Mouse (Mus musculus): Measurements from ENCODE around the gene Tmem42. TPM values are rescaled to one million over a fixed set of nuclear protein-coding genes. Genes with fewer than 3 reads are reported as not detected.

Tmem42 gene
- 16.6 and 17.8 TPM in 2 replicates for polyA plus RNA-seq (2016; fragmentation: Nextera tagmentation; extraction: Ambion mirVana)

DNA sequence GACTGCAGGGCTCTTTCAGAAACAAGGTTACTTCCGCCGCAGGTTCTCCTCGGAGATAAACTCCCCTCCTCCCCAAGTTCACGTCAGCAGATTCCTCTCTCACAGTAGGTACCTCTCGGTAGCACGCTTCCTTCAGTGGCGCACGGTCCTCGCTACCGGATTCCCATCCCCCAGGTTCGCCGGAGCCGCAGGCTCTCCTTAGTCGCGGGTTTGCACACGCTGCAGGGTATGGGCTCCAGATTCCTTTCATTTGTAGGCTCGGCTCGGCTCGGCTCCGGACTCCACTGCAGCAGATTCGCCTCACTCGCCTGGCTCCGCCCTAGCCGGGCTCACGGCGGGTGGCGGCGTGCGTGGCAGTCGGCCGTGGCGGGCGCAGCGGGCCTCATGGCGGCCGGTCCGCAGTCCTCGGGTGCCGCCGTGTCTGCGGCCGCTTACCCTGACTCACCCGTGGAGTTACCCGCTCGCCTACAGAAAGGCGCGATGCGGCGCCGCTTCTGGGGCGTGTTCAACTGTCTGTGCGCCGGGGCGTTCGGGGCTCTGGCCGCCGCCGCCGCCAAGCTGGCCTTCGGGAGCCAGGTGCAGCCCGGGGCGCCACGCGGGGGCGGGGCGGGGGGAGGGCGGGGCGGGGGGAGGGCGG is at the start of gene Tmem42:
TSS of gene Tmem42 (plus strand) at position 332 of the 637 bp plus-strand sequence.
- peak; percentile 95 for ATAC-seq (ENCODE audit: low FRiP score)
- peak within 1 kb of the TSS; percentile 93 for H3K27ac ChIP-seq
- peaks cover 23% of the 10 kb centered on the region for H3K36me3 ChIP-seq (replicated peaks)
- H3K4me2 ChIP-seq: peak within 1 kb of the TSS; percentile 63
- H3K9ac ChIP-seq: peak within 1 kb of the TSS; percentile 80
- H3K4me1 ChIP-seq: peaks cover 16% of the 10 kb centered on the region
- H3K9me3 ChIP-seq: no peaks in the 10 kb centered on the region
- WGBS: under 1% methylated on average over 54 of the region's 69 CpGs
- H3K4me3 ChIP-seq (replicated peaks): peak within 1 kb of the TSS; percentile 77
- no peaks in the 10 kb centered on the region for H3K27me3 ChIP-seq

DNA sequence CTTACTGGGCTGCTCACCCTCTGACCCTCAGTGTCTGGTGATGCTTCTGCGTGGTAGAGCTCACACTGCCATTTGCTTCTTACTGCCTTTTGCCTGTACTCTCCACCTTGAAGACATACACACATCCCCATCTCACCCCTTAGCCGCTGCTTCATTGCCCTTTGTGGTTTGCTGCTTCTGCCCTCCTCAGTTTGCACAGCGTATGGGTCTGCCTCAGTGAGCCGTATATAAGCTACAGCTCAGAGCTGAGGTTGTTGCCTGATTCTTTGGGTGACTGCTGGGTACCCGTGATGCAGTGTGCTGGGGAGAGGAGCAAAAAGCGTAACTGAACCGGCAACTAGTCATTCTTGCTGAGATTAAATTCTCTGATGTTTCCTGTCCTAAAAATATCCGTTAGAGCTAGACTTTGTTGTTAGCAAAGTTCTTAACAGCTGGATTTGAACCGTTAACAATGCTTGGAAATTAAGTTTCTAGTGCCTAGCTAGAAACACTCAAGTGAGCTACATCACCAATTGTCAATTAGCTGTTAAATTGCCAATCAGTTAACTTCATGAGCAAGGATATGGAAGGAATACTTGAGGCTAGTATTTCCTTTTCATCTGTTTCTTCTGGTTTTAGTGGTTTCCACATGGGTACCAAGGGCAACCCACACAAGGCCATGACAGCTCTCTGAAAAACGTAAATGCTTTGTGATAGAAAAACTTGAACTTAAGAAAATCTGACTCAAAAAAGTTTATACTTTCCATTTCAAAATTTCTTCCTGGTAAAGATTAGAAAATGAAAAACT is 22.5 kb upstream of the Tmem42 start:
- Histone ChIP-seq H3K27me3 (no peaks in the 10 kb centered on the region), H3K4me3 (replicated peaks) (no peak overlapping the region), H3K36me3 (replicated peaks) (peaks cover 79% of the 10 kb centered on the region), H3K9me3 (no peaks in the 10 kb centered on the region), H3K4me2 (no peak overlapping the region), H3K4me1 (no peaks in the 10 kb centered on the region), H3K27ac (no peak overlapping the region), H3K9ac (no peak overlapping the region)
- WGBS: 95% methylated on average over 10 of the region's 10 CpGs
- ATAC-seq (ENCODE audit: low FRiP score): no peak

DNA sequence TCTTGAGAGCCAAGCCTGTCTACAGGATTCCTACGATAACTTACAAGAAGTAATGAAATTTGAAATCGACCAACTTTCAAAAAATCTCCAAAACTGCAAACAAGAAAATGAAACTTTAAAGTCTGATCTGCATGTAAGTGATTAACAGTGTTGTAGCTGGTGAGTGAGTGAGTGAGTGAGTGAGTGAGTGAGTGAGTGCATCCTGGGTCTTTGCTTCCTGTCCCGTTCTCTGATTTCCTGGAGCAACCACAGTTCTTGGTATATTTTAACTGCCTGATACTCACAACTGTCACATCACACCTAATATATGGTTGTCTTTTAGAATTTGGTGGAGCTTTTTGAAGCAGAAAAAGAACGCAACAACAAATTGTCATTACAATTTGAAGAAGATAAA is 21.9 kb upstream of the Tmem42 start:
- 95% methylated on average over 4 of the region's 4 CpGs for WGBS
- Histone ChIP-seq H3K4me3 (replicated peaks) (no peak overlapping the region), H3K27me3 (no peaks in the 10 kb centered on the region), H3K4me1 (no peaks in the 10 kb centered on the region), H3K9me3 (no peaks in the 10 kb centered on the region), H3K4me2 (no peak overlapping the region), H3K36me3 (replicated peaks) (peaks cover 80% of the 10 kb centered on the region), H3K9ac (no peak overlapping the region), H3K27ac (no peak overlapping the region)
- ATAC-seq (ENCODE audit: low FRiP score): no peak

DNA sequence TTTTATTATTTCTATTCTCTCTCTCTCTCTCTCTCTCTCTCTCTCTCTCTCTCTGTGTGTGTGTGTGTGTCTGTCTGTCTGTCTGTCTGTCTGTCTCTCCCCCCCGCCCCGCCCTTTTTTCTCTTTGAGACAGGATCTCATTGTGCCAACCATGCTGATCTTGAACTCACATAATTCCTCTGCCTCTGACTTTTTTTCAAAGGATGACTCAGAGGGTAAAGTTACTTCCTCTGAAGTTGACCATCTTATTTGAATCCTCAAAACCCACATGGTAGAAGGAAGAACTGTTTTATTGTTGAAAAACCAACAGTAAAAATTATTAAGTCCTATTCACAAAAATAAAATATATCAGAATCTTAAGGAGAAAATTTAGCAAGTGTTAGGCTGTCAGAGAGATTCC is 16.4 kb upstream of the Tmem42 start:
- no peaks in the 10 kb centered on the region for H3K4me1 ChIP-seq
- H3K27me3 ChIP-seq: no peaks in the 10 kb centered on the region
- no peak overlapping the region for H3K4me3 ChIP-seq (replicated peaks)
- WGBS: 100% methylated on average over 1 of the region's 2 CpGs
- no peak overlapping the region for H3K9ac ChIP-seq
- no peak for ATAC-seq (ENCODE audit: low FRiP score)
- peaks cover 92% of the 10 kb centered on the region for H3K36me3 ChIP-seq (replicated peaks)
- H3K27ac ChIP-seq: no peak overlapping the region
- H3K9me3 ChIP-seq: no peaks in the 10 kb centered on the region
- no peak overlapping the region for H3K4me2 ChIP-seq

DNA sequence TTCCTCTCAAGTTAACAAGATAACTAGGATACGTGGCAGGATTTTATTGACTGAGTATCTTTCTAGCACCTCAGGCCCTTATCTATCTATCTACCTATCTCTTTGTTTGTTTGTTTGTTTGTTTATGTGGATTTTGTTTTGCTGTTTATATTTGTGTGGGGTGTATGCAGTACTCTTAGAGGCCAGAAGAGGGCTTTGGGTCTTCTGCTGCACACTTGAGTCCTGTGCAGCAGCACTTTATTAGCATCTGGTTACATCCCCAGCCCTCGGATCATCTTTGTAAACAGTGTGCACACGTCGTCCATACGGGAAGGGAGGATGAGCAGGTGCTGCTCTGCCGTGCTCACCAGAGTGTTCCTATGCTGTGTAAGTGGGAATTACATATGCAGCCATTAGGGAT is 15.1 kb upstream of the Tmem42 start:
- no peak for ATAC-seq (ENCODE audit: low FRiP score)
- no peak overlapping the region for H3K4me3 ChIP-seq (replicated peaks)
- no peak overlapping the region for H3K27ac ChIP-seq
- no peaks in the 10 kb centered on the region for H3K4me1 ChIP-seq
- no peak overlapping the region for H3K4me2 ChIP-seq
- H3K9me3 ChIP-seq: no peaks in the 10 kb centered on the region
- no peak overlapping the region for H3K9ac ChIP-seq
- 83% methylated on average over 6 of the region's 6 CpGs for WGBS
- no peaks in the 10 kb centered on the region for H3K27me3 ChIP-seq
- peaks cover 92% of the 10 kb centered on the region for H3K36me3 ChIP-seq (replicated peaks)

DNA sequence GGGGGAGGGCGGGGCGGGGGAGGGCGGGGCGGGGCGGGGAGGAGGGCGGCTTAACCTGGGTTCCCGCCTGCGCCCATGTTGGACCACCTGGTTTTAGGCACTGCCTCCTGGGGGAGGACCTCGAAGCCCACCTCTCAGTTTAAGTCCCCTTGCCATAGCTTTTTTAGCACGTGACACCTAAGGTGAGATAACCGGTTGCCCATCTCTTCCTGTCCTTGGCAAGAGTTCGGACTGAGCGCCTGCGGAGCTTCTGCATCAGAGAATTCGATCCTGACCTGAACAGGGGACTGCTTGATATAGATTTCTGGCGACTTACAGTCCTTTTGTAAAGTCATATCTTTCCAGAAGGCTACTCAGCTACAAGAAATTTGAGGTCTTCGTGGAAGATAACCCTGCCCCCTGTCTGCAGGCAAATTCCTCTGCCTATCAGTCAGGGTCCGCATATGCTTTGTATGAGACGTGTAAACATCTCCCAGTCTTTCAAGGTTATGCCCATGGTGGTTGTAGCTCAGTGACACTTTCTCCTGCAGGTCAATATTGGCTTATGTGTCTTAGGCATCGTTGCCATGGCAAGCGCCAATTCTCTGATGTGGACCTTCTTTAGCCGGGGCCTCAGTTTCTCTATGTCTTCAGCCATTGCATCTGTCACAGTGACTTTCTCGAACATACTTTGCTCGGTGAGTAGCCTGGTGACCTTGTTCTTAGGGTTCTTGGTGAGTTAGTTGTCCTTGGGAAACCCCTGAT is 682 bp downstream of the Tmem42 start:
- Histone ChIP-seq H3K27ac (peak overlapping the region; percentile 93; the same call in 1 of the 2 replicates), H3K9ac (peak overlapping the region; percentile 80), H3K4me2 (peak overlapping the region; percentile 63), H3K4me3 (replicated peaks) (peak overlapping the region; percentile 77), H3K9me3 (no peaks in the 10 kb centered on the region), H3K4me1 (peaks cover 16% of the 10 kb centered on the region), H3K27me3 (no peaks in the 10 kb centered on the region), H3K36me3 (replicated peaks) (peaks cover 16% of the 10 kb centered on the region)
- 46% methylated on average over 16 of the region's 24 CpGs for whole genome bisulfite sequencing
- peak; percentile 63 for ATAC-seq (ENCODE audit: low FRiP score)

DNA sequence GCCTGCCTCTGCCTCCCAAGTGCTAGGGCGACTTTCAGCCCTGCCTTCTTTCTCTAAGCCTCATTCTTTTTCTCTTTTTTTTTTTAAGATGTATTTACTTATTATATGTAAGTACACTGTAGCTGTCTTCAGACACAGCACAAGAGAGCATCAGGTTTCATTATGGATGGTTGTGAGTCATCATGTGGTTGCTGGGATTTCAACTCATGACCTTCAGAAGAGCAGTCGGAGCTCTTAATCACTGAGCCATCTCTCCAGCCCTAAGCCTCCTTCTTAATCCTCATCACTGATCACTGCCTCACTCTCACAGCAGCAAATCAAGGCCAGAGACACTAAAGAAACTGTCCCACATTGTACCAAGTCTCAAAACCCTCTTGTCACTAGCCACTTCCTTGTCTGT is 3.1 kb downstream of the Tmem42 start:
- Histone ChIP-seq H3K4me1 (peaks cover 16% of the 10 kb centered on the region), H3K27ac (no peak overlapping the region), H3K9ac (no peak overlapping the region), H3K4me3 (replicated peaks) (no peak overlapping the region), H3K4me2 (no peak overlapping the region), H3K9me3 (no peaks in the 10 kb centered on the region), H3K36me3 (replicated peaks) (no peaks in the 10 kb centered on the region), H3K27me3 (no peaks in the 10 kb centered on the region)
- WGBS: 82% methylated on average over 2 of the region's 2 CpGs
- no peak for ATAC-seq (ENCODE audit: low FRiP score)

DNA sequence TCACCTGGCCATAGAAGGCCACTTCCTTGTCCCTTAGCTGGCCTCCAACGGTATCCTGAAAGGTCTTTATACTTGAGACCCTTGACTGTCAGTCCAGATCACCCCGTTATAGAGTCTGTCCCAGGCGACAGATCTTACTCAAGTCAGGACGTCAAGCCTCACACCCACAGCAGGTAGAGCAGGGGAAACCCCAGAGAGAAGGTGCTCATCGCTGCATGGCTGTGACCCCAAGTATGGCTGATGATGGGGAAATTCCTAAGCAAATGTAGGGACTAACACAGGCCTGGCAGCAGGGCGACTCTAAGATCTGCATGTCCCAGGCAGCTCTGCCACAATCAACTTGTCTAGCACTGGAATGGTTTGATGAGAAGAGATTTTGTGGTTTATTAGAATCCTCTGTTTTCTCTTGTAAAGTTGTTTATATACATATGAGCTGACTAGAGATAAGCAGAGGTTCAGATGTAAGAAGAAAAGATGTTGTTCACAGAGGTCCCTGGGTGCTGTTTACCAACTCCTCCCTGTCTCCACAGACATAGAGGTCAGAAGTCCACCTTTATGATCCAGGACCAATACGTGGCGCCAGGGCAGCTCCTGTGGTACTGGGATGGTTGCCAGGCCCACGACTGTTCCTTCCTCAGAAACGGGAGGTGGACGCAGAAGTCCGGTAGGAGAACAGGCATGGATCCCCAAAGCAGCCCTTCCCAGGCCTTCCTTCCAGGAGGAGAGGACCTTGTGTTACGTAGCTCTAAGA is 10.5 kb downstream of the Tmem42 start:
- H3K4me3 ChIP-seq (replicated peaks): no peak overlapping the region
- no peaks in the 10 kb centered on the region for H3K4me1 ChIP-seq
- no peaks in the 10 kb centered on the region for H3K36me3 ChIP-seq (replicated peaks)
- no peak overlapping the region for H3K9ac ChIP-seq
- no peak overlapping the region for H3K4me2 ChIP-seq
- 86% methylated on average over 13 of the region's 13 CpGs for WGBS
- no peak for ATAC-seq (ENCODE audit: low FRiP score)
- no peaks in the 10 kb centered on the region for H3K27me3 ChIP-seq
- no peak overlapping the region for H3K27ac ChIP-seq
- H3K9me3 ChIP-seq: no peaks in the 10 kb centered on the region

DNA sequence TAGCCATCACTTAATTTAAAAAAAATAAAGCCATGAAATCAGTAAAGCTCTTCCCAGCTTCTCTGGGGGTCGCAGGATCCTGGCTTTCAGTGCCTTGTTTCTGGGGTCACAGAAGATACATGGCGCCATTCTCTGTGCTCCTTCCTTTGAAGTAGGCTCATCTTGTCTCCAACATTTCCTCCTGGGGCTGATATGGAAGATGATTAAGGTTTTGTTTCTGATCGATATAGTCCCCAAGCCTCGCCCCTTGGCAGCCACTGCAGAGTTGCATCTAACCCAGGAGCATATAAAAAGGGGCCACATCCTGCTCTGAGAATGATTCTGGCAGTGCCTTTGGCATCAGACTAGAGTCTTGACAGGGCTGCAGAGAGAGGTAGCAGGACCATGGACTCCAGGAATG is 13.3 kb downstream of the Tmem42 start, which contains the start of gene Tgm4:
TSS of gene Tgm4 (plus strand) at position 301 of the 400 bp plus-strand sequence.
- H3K27me3 ChIP-seq: no peaks in the 10 kb centered on the region
- no peaks in the 10 kb centered on the region for H3K9me3 ChIP-seq
- no peak for ATAC-seq (ENCODE audit: low FRiP score)
- no peak within 1 kb of the TSS for H3K27ac ChIP-seq
- no peaks in the 10 kb centered on the region for H3K4me1 ChIP-seq
- no peak within 1 kb of the TSS for H3K4me3 ChIP-seq (replicated peaks)
- no peaks in the 10 kb centered on the region for H3K36me3 ChIP-seq (replicated peaks)
- 89% methylated on average over 4 of the region's 4 CpGs for whole genome bisulfite sequencing
- H3K9ac ChIP-seq: no peak within 1 kb of the TSS
- H3K4me2 ChIP-seq: no peak within 1 kb of the TSS

DNA sequence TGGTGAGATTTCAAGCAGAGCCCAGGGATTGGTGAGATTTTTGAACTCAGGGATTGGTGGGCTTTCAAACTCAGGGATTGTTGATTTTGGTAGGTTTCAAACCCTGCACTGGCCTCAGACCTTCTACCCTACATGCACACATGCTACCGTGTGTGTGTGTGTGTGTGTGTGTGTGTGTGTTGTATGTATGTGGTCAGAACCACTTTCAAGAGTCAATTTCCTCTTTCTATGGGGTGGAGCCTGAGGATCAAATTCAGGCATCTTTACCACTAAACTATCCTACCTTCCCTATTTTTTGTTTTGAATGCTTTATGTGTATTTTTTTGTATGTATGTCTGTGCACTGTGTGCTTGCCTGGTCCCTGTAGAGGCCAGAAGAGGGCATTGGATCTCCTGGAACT is 26.5 kb downstream of the Tmem42 start:
- Histone ChIP-seq H3K27me3 (no peaks in the 10 kb centered on the region), H3K36me3 (replicated peaks) (no peaks in the 10 kb centered on the region), H3K9me3 (no peaks in the 10 kb centered on the region), H3K9ac (no peak overlapping the region), H3K27ac (no peak overlapping the region), H3K4me1 (no peaks in the 10 kb centered on the region), H3K4me3 (replicated peaks) (no peak overlapping the region), H3K4me2 (no peak overlapping the region)
- 90% methylated on average over 1 of the region's 1 CpGs for WGBS
- no peak for ATAC-seq (ENCODE audit: low FRiP score)

DNA sequence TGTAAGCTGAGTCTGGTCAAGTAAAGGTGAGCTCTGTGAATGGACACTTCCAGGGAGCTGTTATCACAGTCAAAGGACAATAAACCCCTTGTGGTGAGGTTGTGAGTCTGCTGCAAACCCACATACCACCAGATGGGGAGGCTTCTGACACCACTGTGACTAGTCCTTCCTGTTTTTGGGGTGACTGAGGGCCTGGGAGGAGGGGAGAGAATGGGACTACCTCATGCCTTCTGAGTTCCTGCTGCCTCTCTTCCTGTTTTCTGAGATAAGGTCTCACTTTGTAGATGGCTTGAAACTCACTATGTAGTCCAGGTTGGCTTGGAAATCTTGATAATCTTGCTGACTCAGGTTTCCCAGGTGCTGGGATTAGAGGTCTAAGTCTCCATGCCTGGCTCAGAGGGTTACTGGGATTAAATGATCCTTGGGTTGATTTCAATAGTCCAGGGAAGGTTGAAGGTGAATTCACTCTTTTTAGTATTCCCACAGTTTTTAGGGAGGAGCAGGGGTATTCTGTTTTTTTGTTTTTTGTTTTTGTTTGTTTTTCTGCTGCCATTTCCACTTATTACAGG is 37.7 kb downstream of the Tmem42 start:
- H3K9ac ChIP-seq: no peak overlapping the region
- no peak overlapping the region for H3K27ac ChIP-seq
- no peaks in the 10 kb centered on the region for H3K36me3 ChIP-seq (replicated peaks)
- no peak for ATAC-seq (ENCODE audit: low FRiP score)
- no peak overlapping the region for H3K4me2 ChIP-seq
- H3K4me1 ChIP-seq: no peaks in the 10 kb centered on the region
- H3K9me3 ChIP-seq: no peaks in the 10 kb centered on the region
- H3K27me3 ChIP-seq: no peaks in the 10 kb centered on the region
- H3K4me3 ChIP-seq (replicated peaks): no peak overlapping the region

DNA sequence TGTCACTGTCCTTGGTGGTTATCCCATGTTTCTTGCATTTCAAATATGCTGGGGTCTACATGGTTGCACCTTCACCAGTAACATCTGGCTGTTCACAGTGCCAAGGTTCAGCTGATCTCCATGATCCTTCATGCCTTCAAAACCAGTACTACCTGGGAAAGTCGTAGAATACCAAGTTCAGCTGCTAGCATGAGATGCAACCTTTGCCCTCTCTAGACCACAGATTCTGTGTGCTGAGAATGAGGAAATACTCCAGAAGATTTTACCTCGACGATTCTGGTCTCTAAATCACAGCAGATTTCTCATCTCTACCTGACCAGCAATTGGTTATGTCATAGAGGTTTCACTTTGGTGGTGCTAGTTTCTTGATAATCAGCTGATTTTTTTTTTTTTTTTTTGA is 39.0 kb downstream of the Tmem42 start:
- Histone ChIP-seq H3K4me2 (no peak overlapping the region), H3K36me3 (replicated peaks) (no peaks in the 10 kb centered on the region), H3K4me3 (replicated peaks) (no peak overlapping the region), H3K9me3 (no peaks in the 10 kb centered on the region), H3K27ac (no peak overlapping the region), H3K27me3 (no peaks in the 10 kb centered on the region), H3K9ac (no peak overlapping the region), H3K4me1 (no peaks in the 10 kb centered on the region)
- WGBS: 91% methylated on average over 3 of the region's 3 CpGs
- ATAC-seq (ENCODE audit: low FRiP score): no peak
